Mouse (Mus musculus) limb, embryonic 12.5 days (tissue): Measurements from ENCODE around the gene Spocd1. TPM values are rescaled to one million over a fixed set of nuclear protein-coding genes. Genes with fewer than 3 reads are reported as not detected.

Source experiments
- ATAC-seq: fragments of 200-750 bp; cut with Nextera tagmentation; 2 replicates; pipeline ENCODE4 v1.8.0; 2017; ENCODE audit warnings: low read depth, moderate TSS enrichment; ENCODE audit not compliant: insufficient number of reproducible peaks, insufficient read depth, low FRiP score, low TSS enrichment
- H3K27ac ChIP-seq: fragments of 300-500 bp; sonication (generic); 2 replicates; pipeline ENCODE4 v1.5.1; 2016; ENCODE audit warnings: mild to moderate bottlenecking, moderate library complexity
- H3K27me3 ChIP-seq: fragments of 300-500 bp; sonication (generic); 2 replicates; pipeline ENCODE4 v1.6.1; 2016; ENCODE audit warnings: mild to moderate bottlenecking, moderate library complexity
- H3K36me3 ChIP-seq: fragments of 300-500 bp; sonication (generic); 2 replicates; pipeline ENCODE4 v1.6.1; 2016; ENCODE audit warnings: mild to moderate bottlenecking, moderate library complexity
- H3K4me1 ChIP-seq: fragments of 300-500 bp; sonication (generic); replicated peaks from 2 replicates; pipeline ENCODE4 v1.6.1; 2016
- H3K4me2 ChIP-seq: fragments of 300-500 bp; sonication (generic); 2 replicates; pipeline ENCODE4 v1.6.1; 2016; ENCODE audit warnings: mild to moderate bottlenecking, moderate library complexity
- H3K4me3 ChIP-seq: fragments of 300-500 bp; sonication (generic); replicated peaks from 2 replicates; pipeline ENCODE4 v1.5.1; 2016; ENCODE audit warnings: mild to moderate bottlenecking
- H3K9ac ChIP-seq: fragments of 300-500 bp; sonication (generic); replicated peaks from 2 replicates; pipeline ENCODE4 v1.6.1; 2016; ENCODE audit warnings: mild to moderate bottlenecking, moderate library complexity
- H3K9me3 ChIP-seq: fragments of 300-500 bp; sonication (generic); 2 replicates; pipeline ENCODE4 v1.6.1; 2016; ENCODE audit warnings: mild to moderate bottlenecking, moderate library complexity
- WGBS: fragments of 180-500 bp; shearing (Covaris S2); methylation state at CpG from one replicate; pipeline ENCODE4 v1.1.7; 2016; 5-methylcytosine and 5-hydroxymethylcytosine counted together
- polyA plus RNA-seq: library from polyadenylated mRNA; unstranded; fragments of >200 nt; fragmentation: Nextera tagmentation; extraction: Ambion mirVana; gene quantifications from 2 replicates; pipeline ENCODE4 v1.2.1, GENCODE M21; 2016

Spocd1 gene
- polyA plus RNA-seq, 1 experiment from 2014 or later, result not detected

- ATAC-seq, result no peak
- H3K36me3 ChIP-seq, result no peaks in the 10 kb centered on the region
- no peak overlapping the region for H3K27ac ChIP-seq
- H3K4me1 ChIP-seq, result peaks cover 14% of the 10 kb centered on the region
- no peaks in the 10 kb centered on the region for H3K9me3 ChIP-seq
- no peak overlapping the region for H3K4me2 ChIP-seq
- no peak overlapping the region for H3K4me3 ChIP-seq
- 77% methylated on average over 3 of the region's 3 CpGs for WGBS
- H3K9ac ChIP-seq, result no peak overlapping the region
- peaks cover 14% of the 10 kb centered on the region; the same call in 1 of the 2 replicates for H3K27me3 ChIP-seq
Measured at GRCm38 (mm10) chr4:129918901-129919300, 10.1 kb upstream of the Spocd1 start.

GRCm38 (mm10) chr4:129920542-129921313, 8.3 kb upstream of the Spocd1 start:
- H3K27me3 ChIP-seq, result peaks cover 10% of the 10 kb centered on the region; the same call in 1 of the 2 replicates
- no peaks in the 10 kb centered on the region for H3K9me3 ChIP-seq
- peaks cover 10% of the 10 kb centered on the region; the same call in 1 of the 2 replicates for H3K4me1 ChIP-seq
- H3K36me3 ChIP-seq, result no peaks in the 10 kb centered on the region
- H3K4me3 ChIP-seq, result no peak overlapping the region
- ATAC-seq, result no peak
- H3K9ac ChIP-seq, result no peak overlapping the region
- 88% methylated on average over 15 of the region's 15 CpGs for WGBS
- H3K27ac ChIP-seq, result no peak overlapping the region
- H3K4me2 ChIP-seq, result no peak overlapping the region

DNA sequence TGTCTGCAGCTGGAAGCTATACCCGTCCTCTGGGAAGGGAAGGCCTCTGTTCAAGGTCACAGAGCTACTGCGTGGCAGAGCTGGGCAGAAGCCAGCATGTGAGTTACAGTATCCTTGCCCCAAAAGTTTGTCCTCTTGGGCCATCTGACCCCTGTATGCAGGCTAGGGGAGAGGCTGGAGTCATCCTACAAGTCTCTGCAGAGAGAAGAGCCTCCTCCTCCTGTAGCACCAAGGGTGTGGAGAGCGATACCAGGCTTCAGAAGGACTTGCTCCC, 7.8 kb upstream of the Spocd1 start:
- no peaks in the 10 kb centered on the region for H3K9me3 ChIP-seq
- peaks cover 10% of the 10 kb centered on the region; the same call in 1 of the 2 replicates for H3K4me1 ChIP-seq
- ATAC-seq, result no peak
- no peaks in the 10 kb centered on the region for H3K36me3 ChIP-seq
- no peak overlapping the region for H3K4me3 ChIP-seq
- 78% methylated on average over 3 of the region's 3 CpGs for WGBS
- no peak overlapping the region for H3K27ac ChIP-seq
- H3K9ac ChIP-seq, result no peak overlapping the region
- H3K27me3 ChIP-seq, result peaks cover 5% of the 10 kb centered on the region; the same call in 1 of the 2 replicates
- no peak overlapping the region for H3K4me2 ChIP-seq

- H3K9ac ChIP-seq, result no peak overlapping the region
- H3K4me1 ChIP-seq, result no peaks in the 10 kb centered on the region
- no peaks in the 10 kb centered on the region for H3K36me3 ChIP-seq
- WGBS, result 84% methylated on average over 8 of the region's 8 CpGs
- H3K4me2 ChIP-seq, result no peak overlapping the region
- H3K27me3 ChIP-seq, result 0 out of 2 replicates have a peak, but pooled peaks cover 3% of the 10 kb centered on the region
- no peaks in the 10 kb centered on the region for H3K9me3 ChIP-seq
- no peak overlapping the region for H3K27ac ChIP-seq
- H3K4me3 ChIP-seq, result no peak overlapping the region
- no peak for ATAC-seq
Measured at GRCm38 (mm10) chr4:129924143-129924542, 4.9 kb upstream of the Spocd1 start.

DNA sequence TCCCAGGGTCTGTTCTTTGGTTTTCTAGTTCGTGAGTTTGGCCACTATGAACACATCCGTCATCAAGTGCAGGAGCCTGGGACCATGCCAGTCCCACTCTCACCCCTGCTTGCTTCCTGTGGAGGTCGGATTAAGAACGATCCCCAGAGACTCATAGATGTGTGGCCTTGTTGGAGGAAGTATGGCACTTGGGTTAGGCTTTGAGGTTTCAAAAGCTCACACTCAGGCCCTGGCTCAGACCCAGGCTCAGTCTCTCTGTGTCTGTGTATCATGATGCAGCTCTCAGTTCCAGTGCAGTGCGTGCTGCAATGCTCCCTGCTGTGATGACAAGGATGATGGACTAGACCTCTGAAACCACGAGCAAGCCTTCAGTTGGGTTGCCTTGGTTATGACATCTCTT, 4.4 kb upstream of the Spocd1 start:
- H3K4me3 ChIP-seq, result no peak overlapping the region
- no peak for ATAC-seq
- H3K4me1 ChIP-seq, result no peaks in the 10 kb centered on the region
- no peaks in the 10 kb centered on the region for H3K9me3 ChIP-seq
- 0 out of 2 replicates have a peak, but pooled peaks cover 7% of the 10 kb centered on the region for H3K27me3 ChIP-seq
- H3K9ac ChIP-seq, result no peak overlapping the region
- H3K36me3 ChIP-seq, result no peaks in the 10 kb centered on the region
- 72% methylated on average over 6 of the region's 6 CpGs for WGBS
- H3K27ac ChIP-seq, result no peak overlapping the region
- no peak overlapping the region for H3K4me2 ChIP-seq

DNA sequence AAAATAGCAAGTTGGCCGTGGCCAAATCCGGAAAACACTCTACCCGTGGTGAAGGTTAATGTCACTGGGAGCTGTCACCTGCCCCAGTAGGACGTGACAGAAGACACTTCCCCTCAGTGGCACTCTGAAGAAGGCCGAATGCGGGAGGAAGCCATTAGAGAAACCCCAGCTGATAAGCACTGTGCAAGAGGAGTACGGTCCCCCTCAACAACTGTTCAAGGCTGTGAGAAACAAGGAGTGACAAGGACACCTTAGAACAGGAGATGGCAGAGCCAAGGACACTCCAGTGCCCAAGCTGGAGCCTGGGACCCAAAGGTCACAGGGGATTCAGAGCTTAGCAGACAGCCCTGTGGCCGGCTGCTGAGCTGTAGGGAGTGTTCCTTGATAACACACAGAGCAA, 2.5 kb upstream of the Spocd1 start:
- Histone ChIP-seq H3K27me3 (0 out of 2 replicates have a peak, but pooled peaks cover 7% of the 10 kb centered on the region), H3K36me3 (no peaks in the 10 kb centered on the region), H3K4me1 (no peaks in the 10 kb centered on the region), H3K4me2 (no peak overlapping the region), H3K4me3 (no peak overlapping the region), H3K9ac (no peak overlapping the region), H3K27ac (no peak overlapping the region), H3K9me3 (no peaks in the 10 kb centered on the region)
- ATAC-seq, result no peak
- 34% methylated on average over 8 of the region's 8 CpGs for WGBS

- no peak overlapping the region for H3K4me3 ChIP-seq
- H3K4me2 ChIP-seq, result no peak overlapping the region
- no peak overlapping the region for H3K27ac ChIP-seq
- H3K4me1 ChIP-seq, result no peaks in the 10 kb centered on the region
- WGBS, result 86% methylated on average over 3 of the region's 3 CpGs
- no peak for ATAC-seq
- 0 out of 2 replicates have a peak, but pooled peaks cover 7% of the 10 kb centered on the region for H3K27me3 ChIP-seq
- H3K9me3 ChIP-seq, result peaks cover 4% of the 10 kb centered on the region; the same call in 1 of the 2 replicates
- H3K9ac ChIP-seq, result no peak overlapping the region
- no peaks in the 10 kb centered on the region for H3K36me3 ChIP-seq
Measured at GRCm38 (mm10) chr4:129927091-129927490, 2.0 kb upstream of the Spocd1 start.

GRCm38 (mm10) chr4:129928124-129928751, 811 bp upstream of the Spocd1 start:
- 0 out of 2 replicates have a peak, but pooled peaks cover 7% of the 10 kb centered on the region for H3K27me3 ChIP-seq
- ATAC-seq, result no peak
- WGBS, result 7% methylated on average over 19 of the region's 19 CpGs
- H3K9ac ChIP-seq, result no peak overlapping the region
- no peak overlapping the region for H3K27ac ChIP-seq
- H3K4me1 ChIP-seq, result no peaks in the 10 kb centered on the region
- no peak overlapping the region for H3K4me3 ChIP-seq
- peak overlapping the region; percentile 36 for H3K4me2 ChIP-seq
- H3K36me3 ChIP-seq, result no peaks in the 10 kb centered on the region
- peaks cover 4% of the 10 kb centered on the region; the same call in 1 of the 2 replicates for H3K9me3 ChIP-seq

GRCm38 (mm10) chr4:129933696-129934095, 4.6 kb downstream of the Spocd1 start:
- peaks cover 4% of the 10 kb centered on the region; the same call in 1 of the 2 replicates for H3K9me3 ChIP-seq
- H3K9ac ChIP-seq, result no peak overlapping the region
- ATAC-seq, result no peak
- H3K4me2 ChIP-seq, result no peak overlapping the region
- H3K27ac ChIP-seq, result no peak overlapping the region
- 72% methylated on average over 14 of the region's 14 CpGs for WGBS
- H3K36me3 ChIP-seq, result no peaks in the 10 kb centered on the region
- H3K4me1 ChIP-seq, result no peaks in the 10 kb centered on the region
- no peak overlapping the region for H3K4me3 ChIP-seq
- H3K27me3 ChIP-seq, result peaks cover 14% of the 10 kb centered on the region

DNA sequence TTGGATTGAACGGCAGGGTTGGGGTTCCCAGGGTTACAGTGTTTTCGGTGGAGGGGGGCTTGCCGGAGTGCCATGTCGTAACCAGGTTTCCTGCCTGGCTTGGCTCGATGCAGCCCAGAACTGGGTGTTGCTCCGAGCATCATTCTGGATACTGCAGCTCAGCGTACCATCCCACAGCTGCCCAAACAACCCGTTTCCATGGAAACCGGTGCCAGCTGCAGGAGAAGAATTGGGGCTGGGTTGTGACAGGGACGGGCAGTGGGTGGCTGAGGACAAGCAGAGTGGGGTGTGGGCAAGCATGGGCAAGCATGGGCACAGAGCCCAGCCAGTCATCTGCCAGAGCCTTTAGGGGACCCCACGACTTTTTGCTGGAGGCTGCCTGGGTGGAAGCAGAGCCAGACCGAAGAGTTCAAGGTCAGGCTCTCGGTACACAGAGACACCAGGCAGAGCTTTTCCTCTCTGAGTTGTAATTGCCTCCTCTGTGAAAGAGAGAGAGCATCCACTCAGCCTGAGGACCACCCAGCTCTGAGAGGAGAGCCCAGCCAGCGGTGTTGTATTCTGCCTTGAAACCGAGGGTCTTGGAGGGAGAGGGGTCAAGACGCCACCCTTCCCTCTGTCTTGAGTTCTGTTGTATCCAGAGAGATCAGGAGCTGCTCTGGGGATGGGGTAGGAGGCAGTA, 5.3 kb downstream of the Spocd1 start:
- Histone ChIP-seq H3K9me3 (peaks cover 4% of the 10 kb centered on the region; the same call in 1 of the 2 replicates), H3K36me3 (no peaks in the 10 kb centered on the region), H3K4me3 (no peak overlapping the region), H3K4me2 (no peak overlapping the region), H3K27me3 (peaks cover 9% of the 10 kb centered on the region), H3K4me1 (no peaks in the 10 kb centered on the region), H3K27ac (no peak overlapping the region), H3K9ac (no peak overlapping the region)
- no peak for ATAC-seq
- WGBS, result 65% methylated on average over 16 of the region's 16 CpGs

- Histone ChIP-seq H3K36me3 (no peaks in the 10 kb centered on the region), H3K27ac (no peak overlapping the region), H3K4me1 (0 out of 2 replicates have a peak, but pooled peaks cover 3% of the 10 kb centered on the region), H3K4me2 (no peak overlapping the region), H3K9ac (no peak overlapping the region), H3K4me3 (no peak overlapping the region), H3K27me3 (peaks cover 7% of the 10 kb centered on the region), H3K9me3 (no peaks in the 10 kb centered on the region)
- ATAC-seq, result no peak
- WGBS, result 77% methylated on average over 6 of the region's 6 CpGs
Measured at GRCm38 (mm10) chr4:129951359-129951821, 22.3 kb downstream of the Spocd1 start.
